Mouse (Mus musculus) embryonic fibroblast, embryonic 13.5 days (primary cell): ENCODE results near the gene Ccdc39.

Experiments used
- CTCF ChIP-seq: IDR thresholded peaks from 2 replicates; pipeline ENCODE4 v1.5.1; 2011; ENCODE audit warnings: mild to moderate bottlenecking, control low read depth, low read length, moderate library complexity, borderline replicate concordance; ENCODE audit not compliant: insufficient read depth
- POLR2A ChIP-seq: IDR thresholded peaks from 2 replicates; pipeline ENCODE4 v1.6.1; 2011; ENCODE audit warnings: low read depth, mild to moderate bottlenecking, control low read depth, low read length, moderate library complexity

GRCm38 (mm10) chr3:33800513-33800820 is 43.6 kb downstream of the Ccdc39 start:
- TF ChIP-seq CTCF (no peak), POLR2A (no peak)
